Mouse (Mus musculus) midbrain, embryonic 16.5 days (tissue): ENCODE data around the gene Zfp85. TPM values are rescaled to one million over a fixed set of nuclear protein-coding genes. Genes with fewer than 3 reads are reported as not detected.

ENCODE experiments used
- polyA plus RNA-seq: library from polyadenylated mRNA; unstranded; fragments of >200 nt; fragmentation: Nextera tagmentation; extraction: Ambion mirVana; gene quantifications from 2 replicates; pipeline ENCODE4 v1.2.1, GENCODE M21; 2015

Zfp85 gene
- polyA plus RNA-seq, 1 experiment from 2014 or later = 8.5 TPM

Other genes starting within 250 kb of the Zfp85 start
- 0.40 and 0.50 TPM in 2 replicates for gene Gm26965, start 229.1 kb downstream of the Zfp85 start, polyA plus RNA-seq
- gene Zfp87, start 229.1 kb downstream of the Zfp85 start, polyA plus RNA-seq = 35.8 and 38.0 TPM in 2 replicates
- gene Zfp748, start 201.4 kb downstream of the Zfp85 start, polyA plus RNA-seq = 16.0 and 16.3 TPM in 2 replicates
- 5.5 and 5.8 TPM in 2 replicates for gene Zfp729b, start 145.5 kb downstream of the Zfp85 start, polyA plus RNA-seq
- 0.50 TPM in 1 of 2 replicates, not detected in the other for gene Gm49345, start 117.5 kb downstream of the Zfp85 start, polyA plus RNA-seq
- 2.9 TPM in 2 replicates for gene Zfp729a, start 117.4 kb downstream of the Zfp85 start, polyA plus RNA-seq
- 14.1 and 16.8 TPM in 2 replicates for gene Zfp738, start 68.2 kb downstream of the Zfp85 start, polyA plus RNA-seq
- 9.2 and 9.3 TPM in 2 replicates for gene Zfp65, start 26.1 kb downstream of the Zfp85 start, polyA plus RNA-seq
- gene Zfp493, start 24.5 kb upstream of the Zfp85 start, polyA plus RNA-seq = 3.4 and 4.2 TPM in 2 replicates
- gene Zfp273, start 58.5 kb upstream of the Zfp85 start, polyA plus RNA-seq = 13.3 and 15.0 TPM in 2 replicates
- gene Gm10037, start 75.9 kb upstream of the Zfp85 start, polyA plus RNA-seq = 4.4 and 8.2 TPM in 2 replicates
- gene BC048507, start 108.1 kb upstream of the Zfp85 start, polyA plus RNA-seq = not detected in 2 replicates